Mouse (Mus musculus): ENCODE measurements around the gene Zfp668. TPM values are rescaled to one million over a fixed set of nuclear protein-coding genes. Genes with fewer than 3 reads are reported as not detected.

The Zfp668 gene
- polyA plus RNA-seq, 1 experiment: 12.1 TPM

DNA sequence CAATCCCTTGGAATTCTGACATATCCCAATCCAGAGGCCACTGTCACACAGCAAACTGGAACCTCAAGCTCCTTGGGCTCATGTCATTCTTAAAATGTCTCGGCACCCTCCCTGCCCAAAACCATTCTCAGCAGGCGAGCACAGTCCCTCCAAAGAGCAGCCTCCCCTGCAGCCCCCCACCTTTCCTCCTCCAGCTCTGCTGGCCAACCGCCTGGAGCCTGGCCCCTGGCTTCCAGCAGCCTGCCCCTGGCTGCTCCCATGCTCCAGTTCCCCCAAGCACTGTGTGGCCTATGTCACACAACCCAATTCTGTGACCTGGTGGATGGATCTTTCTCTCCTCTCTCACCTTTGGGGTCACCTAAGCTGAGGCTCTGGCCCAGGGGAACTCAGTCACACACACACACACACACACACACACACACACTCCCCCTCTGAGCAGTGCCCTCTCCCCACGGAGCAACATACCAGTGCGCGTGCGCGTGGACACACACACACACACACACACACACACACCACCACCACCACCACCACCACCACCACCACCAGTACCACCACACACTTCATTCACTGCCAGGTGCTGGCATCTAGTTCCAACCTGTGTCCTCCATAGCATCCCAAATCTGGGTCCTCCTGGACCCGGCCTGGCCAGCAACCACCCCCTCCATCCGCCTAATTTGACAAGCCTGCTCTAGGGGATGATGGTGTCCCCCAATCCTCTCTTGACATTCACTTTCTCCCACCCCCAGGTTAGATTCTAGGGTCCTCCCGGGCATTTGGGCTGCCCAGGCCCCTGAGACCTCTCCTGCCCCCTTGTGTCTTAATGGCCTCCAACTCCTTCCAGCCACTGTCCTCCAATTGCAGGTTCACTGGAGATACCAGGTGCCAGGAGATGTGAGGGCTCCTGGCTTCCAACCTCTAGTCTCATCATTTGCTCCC lies 53.1 kb downstream of the Zfp668 start:
- H3K79me2 ChIP-seq (ENCODE audit: control insufficient read depth, insufficient read depth): no peaks in the 10 kb centered on the region

DNA sequence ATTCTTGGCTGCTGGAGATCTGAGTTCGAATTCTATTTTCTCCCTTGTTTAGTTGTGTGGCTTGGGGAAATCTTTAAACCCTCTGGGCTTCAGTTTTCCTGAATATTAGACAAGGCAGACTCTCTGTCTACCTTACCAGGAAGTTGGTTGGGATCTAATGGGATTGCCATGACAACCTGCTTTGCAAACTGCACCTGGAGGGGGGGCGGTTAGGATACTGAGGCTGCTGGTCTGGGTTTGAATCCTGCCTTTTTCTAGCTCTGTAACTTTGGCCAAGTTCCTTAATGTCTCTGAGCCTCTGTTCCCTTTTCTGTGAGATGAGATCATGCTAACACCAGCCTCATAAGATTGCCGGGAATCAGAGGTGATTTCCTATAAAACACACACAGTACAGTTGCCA lies 54.1 kb downstream of the Zfp668 start:
- Histone ChIP-seq H3K79me2 (ENCODE audit: control insufficient read depth, insufficient read depth) (no peaks in the 10 kb centered on the region), H3ac (ENCODE audit: control insufficient read depth, insufficient read length, low read depth) (no peak overlapping the region), H3K36me3 (ENCODE audit: control insufficient read depth, insufficient read depth) (no peaks in the 10 kb centered on the region), H3K27me3 (ENCODE audit: control insufficient read depth, insufficient read depth, insufficient read length) (peaks cover 32% of the 10 kb centered on the region), H3K79me3 (ENCODE audit: low read depth) (no peaks in the 10 kb centered on the region), H3K4me3 (ENCODE audit: insufficient read depth, poor library complexity, severe bottlenecking) (no peak overlapping the region)
- TF ChIP-seq FOSL1 (IDR thresholded peaks at IDR 0.05; ENCODE audit: insufficient read depth, low read length, poor library complexity, severe bottlenecking) (no peak), CEBPB (IDR thresholded peaks at IDR 0.05; ENCODE audit: low read depth) (no peak), CTCF (IDR thresholded peaks at IDR 0.05; ENCODE audit: control insufficient read depth, insufficient read depth, insufficient read length) (no peak), MYOG (IDR thresholded peaks at IDR 0.05; ENCODE audit: control insufficient read depth, extremely low read depth, insufficient read length) (no peak), MYOD1 (IDR thresholded peaks at IDR 0.05; ENCODE audit: control insufficient read depth, insufficient read length, low read depth) (no peak), MAX (IDR thresholded peaks at IDR 0.05) (no peak), USF1 (IDR thresholded peaks at IDR 0.05; ENCODE audit: low read depth) (no peak)

More for the DNA sequence above, 53.1 kb downstream of the Zfp668 start:
- no peaks in the 10 kb centered on the region for H3K79me3 ChIP-seq (ENCODE audit: low read depth)
- no peak overlapping the region for H3ac ChIP-seq (ENCODE audit: control insufficient read depth, insufficient read length, low read depth)
- peaks cover 32% of the 10 kb centered on the region for H3K27me3 ChIP-seq (ENCODE audit: control insufficient read depth, insufficient read depth, insufficient read length)
- no peak for TF ChIP-seq FOSL1 (IDR thresholded peaks at IDR 0.05; ENCODE audit: insufficient read depth, low read length, poor library complexity, severe bottlenecking)
- no peak for TF ChIP-seq MAX (IDR thresholded peaks at IDR 0.05)
- no peak for TF ChIP-seq CEBPB (IDR thresholded peaks at IDR 0.05; ENCODE audit: low read depth)
- TF ChIP-seq USF1 (IDR thresholded peaks at IDR 0.05; ENCODE audit: low read depth): no peak
- TF ChIP-seq MYOD1 (IDR thresholded peaks at IDR 0.05; ENCODE audit: control insufficient read depth, insufficient read length, low read depth): no peak
- no peak for TF ChIP-seq CTCF (IDR thresholded peaks at IDR 0.05; ENCODE audit: control insufficient read depth, insufficient read depth, insufficient read length)
- no peak for TF ChIP-seq MYOG (IDR thresholded peaks at IDR 0.05; ENCODE audit: control insufficient read depth, extremely low read depth, insufficient read length)
- H3K4me3 ChIP-seq (ENCODE audit: insufficient read depth, poor library complexity, severe bottlenecking): no peak overlapping the region
- H3K36me3 ChIP-seq (ENCODE audit: control insufficient read depth, insufficient read depth): no peaks in the 10 kb centered on the region

GRCm38 (mm10) chr7:127820836-127821509 lies 55.7 kb downstream of the Zfp668 start:
- no peaks in the 10 kb centered on the region for H3K79me3 ChIP-seq (ENCODE audit: low read depth)
- no peak for TF ChIP-seq MAX (IDR thresholded peaks at IDR 0.05)
- no peak for TF ChIP-seq MYOG (IDR thresholded peaks at IDR 0.05; ENCODE audit: control insufficient read depth, extremely low read depth, insufficient read length)
- no peak for TF ChIP-seq CEBPB (IDR thresholded peaks at IDR 0.05; ENCODE audit: low read depth)
- no peak for TF ChIP-seq MYOD1 (IDR thresholded peaks at IDR 0.05; ENCODE audit: control insufficient read depth, insufficient read length, low read depth)
- TF ChIP-seq FOSL1 (IDR thresholded peaks at IDR 0.05; ENCODE audit: insufficient read depth, low read length, poor library complexity, severe bottlenecking): no peak
- TF ChIP-seq CTCF (IDR thresholded peaks at IDR 0.05; ENCODE audit: control insufficient read depth, insufficient read depth, insufficient read length): no peak
- TF ChIP-seq USF1 (IDR thresholded peaks at IDR 0.05; ENCODE audit: low read depth): no peak
- no peak overlapping the region for H3K4me3 ChIP-seq (ENCODE audit: insufficient read depth, poor library complexity, severe bottlenecking)
- no peaks in the 10 kb centered on the region for H3K79me2 ChIP-seq (ENCODE audit: control insufficient read depth, insufficient read depth)
- no peaks in the 10 kb centered on the region for H3K36me3 ChIP-seq (ENCODE audit: control insufficient read depth, insufficient read depth)
- peaks cover 26% of the 10 kb centered on the region for H3K27me3 ChIP-seq (ENCODE audit: control insufficient read depth, insufficient read depth, insufficient read length)
- H3ac ChIP-seq (ENCODE audit: control insufficient read depth, insufficient read length, low read depth): no peak overlapping the region

- Histone ChIP-seq H3K4me3 (ENCODE audit: insufficient read depth, poor library complexity, severe bottlenecking) (no peak overlapping the region), H3K36me3 (ENCODE audit: control insufficient read depth, insufficient read depth) (no peaks in the 10 kb centered on the region), H3K79me3 (ENCODE audit: low read depth) (no peaks in the 10 kb centered on the region), H3K27me3 (ENCODE audit: control insufficient read depth, insufficient read depth, insufficient read length) (peaks cover under 1% of the 10 kb centered on the region), H3ac (ENCODE audit: control insufficient read depth, insufficient read length, low read depth) (no peak overlapping the region), H3K79me2 (ENCODE audit: control insufficient read depth, insufficient read depth) (no peaks in the 10 kb centered on the region)
- no peak for TF ChIP-seq USF1 (IDR thresholded peaks at IDR 0.05; ENCODE audit: low read depth)
- TF ChIP-seq MYOD1 (IDR thresholded peaks at IDR 0.05; ENCODE audit: control insufficient read depth, insufficient read length, low read depth): no peak
- TF ChIP-seq CTCF (IDR thresholded peaks at IDR 0.05; ENCODE audit: control insufficient read depth, insufficient read depth, insufficient read length): no peak
- TF ChIP-seq MAX (IDR thresholded peaks at IDR 0.05): no peak
- no peak for TF ChIP-seq CEBPB (IDR thresholded peaks at IDR 0.05; ENCODE audit: low read depth)
- no peak for TF ChIP-seq MYOG (IDR thresholded peaks at IDR 0.05; ENCODE audit: control insufficient read depth, extremely low read depth, insufficient read length)
Measured at GRCm38 (mm10) chr7:127817776-127818175, 58.9 kb downstream of the Zfp668 start.

DNA sequence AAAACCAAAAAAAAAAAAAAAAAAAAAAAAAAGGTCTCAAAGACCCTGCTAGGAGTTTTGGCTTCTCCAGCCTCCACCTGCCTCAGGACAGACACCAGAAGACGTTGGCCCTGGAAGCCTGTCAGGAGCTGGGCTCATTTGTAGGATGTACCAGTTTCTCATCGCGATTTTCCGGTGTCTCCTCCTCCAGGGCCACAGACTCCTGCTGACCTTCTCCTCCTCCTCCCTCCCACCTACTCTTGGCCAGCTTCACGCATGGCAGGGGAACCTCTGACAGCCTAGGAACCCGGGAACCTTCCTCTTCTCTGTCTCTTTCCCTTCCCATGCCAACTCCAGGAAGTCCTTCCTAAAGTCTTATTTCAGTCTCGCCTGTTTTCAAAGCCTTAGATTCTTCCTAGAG lies 59.6 kb downstream of the Zfp668 start:
- TF ChIP-seq FOSL1 (IDR thresholded peaks at IDR 0.05; ENCODE audit: insufficient read depth, low read length, poor library complexity, severe bottlenecking) (no peak), MAX (IDR thresholded peaks at IDR 0.05) (no peak), CTCF (IDR thresholded peaks at IDR 0.05; ENCODE audit: control insufficient read depth, insufficient read depth, insufficient read length) (no peak), USF1 (IDR thresholded peaks at IDR 0.05; ENCODE audit: low read depth) (no peak), MYOG (IDR thresholded peaks at IDR 0.05; ENCODE audit: control insufficient read depth, extremely low read depth, insufficient read length) (no peak), MYOD1 (IDR thresholded peaks at IDR 0.05; ENCODE audit: control insufficient read depth, insufficient read length, low read depth) (no peak), CEBPB (IDR thresholded peaks at IDR 0.05; ENCODE audit: low read depth) (no peak)
- H3K27me3 ChIP-seq (ENCODE audit: control insufficient read depth, insufficient read depth, insufficient read length): no peaks in the 10 kb centered on the region
- H3K79me2 ChIP-seq (ENCODE audit: control insufficient read depth, insufficient read depth): no peaks in the 10 kb centered on the region
- no peaks in the 10 kb centered on the region for H3K79me3 ChIP-seq (ENCODE audit: low read depth)
- H3K36me3 ChIP-seq (ENCODE audit: control insufficient read depth, insufficient read depth): no peaks in the 10 kb centered on the region
- H3K4me3 ChIP-seq (ENCODE audit: insufficient read depth, poor library complexity, severe bottlenecking): no peak overlapping the region
- no peak overlapping the region for H3ac ChIP-seq (ENCODE audit: control insufficient read depth, insufficient read length, low read depth)
